Mouse (Mus musculus): ENCODE measurements around the gene Acin1. TPM values are rescaled to one million over a fixed set of nuclear protein-coding genes. Genes with fewer than 3 reads are reported as not detected.

The Acin1 gene
- polyA plus RNA-seq, 1 experiment = 207 TPM

DNA sequence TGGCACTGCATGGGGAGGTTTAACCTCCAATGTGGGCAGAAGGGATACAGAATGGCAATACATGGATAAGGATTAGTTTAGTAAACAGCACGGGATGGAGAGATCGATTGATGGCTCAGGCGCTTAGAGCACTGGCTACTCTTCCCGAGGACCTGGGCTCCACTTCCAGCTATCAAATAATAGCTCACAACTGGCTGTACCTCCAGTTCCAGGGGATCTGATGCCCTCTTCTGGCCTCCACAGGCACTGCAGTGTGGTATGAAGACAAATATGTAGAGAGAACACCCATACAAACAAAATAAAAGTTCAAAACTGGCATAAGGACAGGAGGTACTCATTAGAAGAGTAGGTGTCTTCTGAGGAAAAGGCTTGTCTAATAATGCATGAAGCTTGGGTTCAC, 17.4 kb downstream of the Acin1 start:
- DNase-seq = peak in 1 of 2 experiments; percentile 62
- TF ChIP-seq POLR2A (IDR thresholded peaks at IDR 0.05; ENCODE audit: borderline replicate concordance, insufficient read depth, low read length) = no peak
- TF ChIP-seq CTCF (IDR thresholded peaks at IDR 0.05; ENCODE audit: borderline replicate concordance, insufficient read depth, low read depth, low read length) = peak; percentile 59
- Histone ChIP-seq H3K4me3 (replicated peaks; ENCODE audit: insufficient read depth, low read depth, low read length) (no peak overlapping the region), H3K27ac (ENCODE audit: insufficient read depth, low read length) (no peak overlapping the region), H3K27me3 (ENCODE audit: control insufficient read depth, insufficient read depth, low read length) (no peaks in the 10 kb centered on the region), H3K4me1 (ENCODE audit: control insufficient read depth, insufficient read depth, low read length) (no peaks in the 10 kb centered on the region)
- WGBS = 65% methylated on average over 4 of the region's 4 CpGs

DNA sequence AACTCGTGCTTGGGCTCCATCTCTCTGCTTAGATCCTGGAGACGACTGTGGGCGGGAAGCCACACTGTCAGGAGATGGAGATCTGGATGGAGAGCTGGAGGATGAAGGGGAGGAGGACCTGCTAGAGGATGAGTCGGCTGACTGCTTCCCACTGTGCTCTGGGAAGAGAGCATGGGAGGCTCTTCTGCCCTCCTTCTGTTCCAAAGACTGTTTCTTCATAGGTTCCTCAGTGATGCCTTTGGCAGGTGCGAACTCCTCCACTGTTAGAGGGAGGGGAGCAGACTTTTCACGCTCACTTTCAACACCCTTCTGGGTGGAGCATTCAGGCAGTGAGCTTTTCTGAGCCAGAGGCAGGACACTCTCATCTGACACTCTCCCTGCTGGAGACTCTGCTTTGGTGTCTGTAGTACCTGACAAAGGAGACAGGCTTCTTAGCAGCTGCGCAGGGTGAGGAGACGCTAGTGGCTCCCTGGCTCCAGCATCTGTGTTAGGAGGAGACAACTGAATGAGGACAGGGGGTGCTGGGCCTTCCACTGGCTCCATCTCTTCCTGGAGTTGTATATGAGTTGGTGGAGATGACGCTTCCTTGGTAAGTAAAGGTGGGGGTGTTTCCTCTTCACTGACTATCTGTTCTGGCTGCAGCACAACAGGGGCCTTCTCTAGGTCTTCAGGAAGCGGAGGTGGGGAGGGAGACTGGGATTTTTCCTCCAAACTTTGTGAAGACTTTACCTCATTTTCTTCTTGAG, 22.1 kb downstream of the Acin1 start:
- peak in 1 of 2 experiments; percentile 38 for DNase-seq
- H3K27ac ChIP-seq (ENCODE audit: insufficient read depth, low read length) = no peak overlapping the region
- no peak for TF ChIP-seq POLR2A (IDR thresholded peaks at IDR 0.05; ENCODE audit: borderline replicate concordance, insufficient read depth, low read length)
- TF ChIP-seq CTCF (IDR thresholded peaks at IDR 0.05; ENCODE audit: borderline replicate concordance, insufficient read depth, low read depth, low read length) = no peak
- no peak overlapping the region for H3K4me3 ChIP-seq (replicated peaks; ENCODE audit: insufficient read depth, low read depth, low read length)
- 86% methylated on average over 10 of the region's 10 CpGs for WGBS
- H3K27me3 ChIP-seq (ENCODE audit: control insufficient read depth, insufficient read depth, low read length) = no peaks in the 10 kb centered on the region
- no peaks in the 10 kb centered on the region for H3K4me1 ChIP-seq (ENCODE audit: control insufficient read depth, insufficient read depth, low read length)

DNA sequence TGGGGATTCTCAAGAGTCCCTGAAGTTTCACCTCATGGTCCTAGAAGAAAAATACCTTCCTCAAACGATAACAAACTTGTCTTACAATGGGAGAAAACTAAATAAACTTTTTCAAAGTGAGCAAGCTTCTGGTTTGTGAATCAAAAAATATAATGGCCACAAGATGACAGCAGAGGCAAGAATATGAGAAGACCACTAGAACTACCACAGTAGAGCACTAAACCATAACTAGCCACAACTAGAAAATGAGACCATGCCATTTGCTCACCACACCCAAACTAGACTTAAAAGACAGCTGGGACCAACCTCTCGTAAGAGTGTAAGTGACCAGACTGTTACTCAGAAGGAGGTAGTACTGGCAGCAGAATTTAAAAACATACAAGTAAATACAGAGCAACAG, 26.7 kb downstream of the Acin1 start:
- 73% methylated on average over 2 of the region's 2 CpGs for WGBS

DNA sequence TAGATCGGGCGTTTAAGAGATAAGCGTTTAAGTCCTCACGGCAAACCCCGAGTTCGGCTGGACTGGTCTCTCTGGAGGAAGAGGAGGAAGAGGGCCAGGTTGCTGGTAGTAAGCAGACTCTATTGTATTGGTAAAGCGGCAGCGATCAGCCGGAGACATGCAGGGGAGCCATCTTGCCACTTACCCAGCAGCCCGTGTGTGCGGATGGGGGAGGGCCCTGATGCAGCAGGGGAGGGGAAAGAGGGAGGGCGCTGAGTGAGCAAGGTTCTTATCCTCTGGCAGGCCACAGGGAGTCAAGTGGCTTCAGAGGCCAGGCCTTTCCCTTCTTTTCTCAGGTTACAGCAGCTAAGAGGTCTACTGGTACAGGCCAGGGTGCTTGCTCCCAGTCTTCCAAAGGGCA, 33.2 kb downstream of the Acin1 start:
- 2% methylated on average over 12 of the region's 12 CpGs for WGBS
- peak overlapping the region; percentile 26; the same call in 1 of the 2 replicates for H3K27ac ChIP-seq (ENCODE audit: insufficient read depth, low read length)
- H3K4me3 ChIP-seq (replicated peaks; ENCODE audit: insufficient read depth, low read depth, low read length) = peak overlapping the region; percentile 85
- TF ChIP-seq POLR2A (IDR thresholded peaks at IDR 0.05; ENCODE audit: borderline replicate concordance, insufficient read depth, low read length) = peak; percentile 72; the same call in 1 of the 2 replicates
- TF ChIP-seq CTCF (IDR thresholded peaks at IDR 0.05; ENCODE audit: borderline replicate concordance, insufficient read depth, low read depth, low read length) = no peak
- no peaks in the 10 kb centered on the region for H3K27me3 ChIP-seq (ENCODE audit: control insufficient read depth, insufficient read depth, low read length)
- peak; percentile 82 to 86 for DNase-seq
- H3K4me1 ChIP-seq (ENCODE audit: control insufficient read depth, insufficient read depth, low read length) = peaks cover 12% of the 10 kb centered on the region

More for the DNA sequence above, 26.7 kb downstream of the Acin1 start:
- Histone ChIP-seq H3K27ac (ENCODE audit: insufficient read depth, low read length) (no peak overlapping the region), H3K4me3 (replicated peaks; ENCODE audit: insufficient read depth, low read depth, low read length) (no peak overlapping the region), H3K27me3 (ENCODE audit: control insufficient read depth, insufficient read depth, low read length) (no peaks in the 10 kb centered on the region), H3K4me1 (ENCODE audit: control insufficient read depth, insufficient read depth, low read length) (no peaks in the 10 kb centered on the region)
- no peak for DNase-seq
- TF ChIP-seq CTCF (IDR thresholded peaks at IDR 0.05; ENCODE audit: borderline replicate concordance, insufficient read depth, low read depth, low read length) = no peak
- TF ChIP-seq POLR2A (IDR thresholded peaks at IDR 0.05; ENCODE audit: borderline replicate concordance, insufficient read depth, low read length) = no peak

DNA sequence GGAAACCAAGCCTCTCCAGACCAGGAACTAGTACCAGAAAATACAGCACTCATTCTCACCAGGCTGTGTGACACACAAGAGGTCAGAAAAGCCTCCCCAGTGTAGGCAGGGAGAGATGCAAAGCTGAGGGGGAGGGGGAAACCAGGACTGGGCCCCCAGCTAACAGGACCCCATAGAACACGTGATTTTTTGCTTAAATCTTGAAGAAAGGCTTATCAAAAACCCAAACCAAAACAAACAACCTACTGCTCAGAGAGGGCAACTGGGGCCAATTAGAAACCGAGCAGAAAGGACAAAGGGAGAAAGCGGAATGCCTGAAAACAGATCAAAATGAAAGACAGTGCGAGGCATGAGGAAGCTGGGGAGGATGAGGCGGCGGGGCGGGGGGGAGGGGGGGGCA, 33.9 kb downstream of the Acin1 start:
- peak overlapping the region; percentile 85 for H3K4me3 ChIP-seq (replicated peaks; ENCODE audit: insufficient read depth, low read depth, low read length)
- 2% methylated on average over 7 of the region's 7 CpGs for whole genome bisulfite sequencing
- TF ChIP-seq POLR2A (IDR thresholded peaks at IDR 0.05; ENCODE audit: borderline replicate concordance, insufficient read depth, low read length) (no peak), CTCF (IDR thresholded peaks at IDR 0.05; ENCODE audit: borderline replicate concordance, insufficient read depth, low read depth, low read length) (no peak)
- no peak overlapping the region for H3K27ac ChIP-seq (ENCODE audit: insufficient read depth, low read length)
- H3K27me3 ChIP-seq (ENCODE audit: control insufficient read depth, insufficient read depth, low read length) = no peaks in the 10 kb centered on the region
- peaks cover 14% of the 10 kb centered on the region for H3K4me1 ChIP-seq (ENCODE audit: control insufficient read depth, insufficient read depth, low read length)
- no peak for DNase-seq

DNA sequence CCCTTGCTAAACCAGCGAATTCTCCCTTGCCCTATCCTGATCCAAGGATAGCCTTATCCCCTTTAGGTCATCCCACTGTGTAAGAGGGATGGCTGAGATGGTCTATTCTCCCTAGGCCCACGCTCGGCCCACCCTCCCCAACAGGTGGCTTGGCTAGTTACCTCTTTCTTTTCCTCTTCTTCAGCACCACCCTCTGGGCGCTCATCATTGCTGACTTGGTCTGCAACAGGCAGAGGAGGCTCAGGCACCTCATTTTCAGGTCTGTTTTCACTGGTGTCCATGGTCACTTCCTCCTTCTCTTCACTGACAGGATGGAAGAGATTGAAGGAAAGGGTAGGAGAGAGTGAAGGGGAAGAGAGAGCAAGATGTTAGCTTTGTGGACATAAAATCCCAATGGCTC, 35.2 kb downstream of the Acin1 start:
- WGBS = 66% methylated on average over 4 of the region's 4 CpGs
- TF ChIP-seq POLR2A (IDR thresholded peaks at IDR 0.05; ENCODE audit: borderline replicate concordance, insufficient read depth, low read length) = no peak
- no peak for TF ChIP-seq CTCF (IDR thresholded peaks at IDR 0.05; ENCODE audit: borderline replicate concordance, insufficient read depth, low read depth, low read length)
- Histone ChIP-seq H3K4me1 (ENCODE audit: control insufficient read depth, insufficient read depth, low read length) (peaks cover 14% of the 10 kb centered on the region), H3K4me3 (replicated peaks; ENCODE audit: insufficient read depth, low read depth, low read length) (no peak overlapping the region), H3K27ac (ENCODE audit: insufficient read depth, low read length) (no peak overlapping the region), H3K27me3 (ENCODE audit: control insufficient read depth, insufficient read depth, low read length) (no peaks in the 10 kb centered on the region)
- no peak for DNase-seq

DNA sequence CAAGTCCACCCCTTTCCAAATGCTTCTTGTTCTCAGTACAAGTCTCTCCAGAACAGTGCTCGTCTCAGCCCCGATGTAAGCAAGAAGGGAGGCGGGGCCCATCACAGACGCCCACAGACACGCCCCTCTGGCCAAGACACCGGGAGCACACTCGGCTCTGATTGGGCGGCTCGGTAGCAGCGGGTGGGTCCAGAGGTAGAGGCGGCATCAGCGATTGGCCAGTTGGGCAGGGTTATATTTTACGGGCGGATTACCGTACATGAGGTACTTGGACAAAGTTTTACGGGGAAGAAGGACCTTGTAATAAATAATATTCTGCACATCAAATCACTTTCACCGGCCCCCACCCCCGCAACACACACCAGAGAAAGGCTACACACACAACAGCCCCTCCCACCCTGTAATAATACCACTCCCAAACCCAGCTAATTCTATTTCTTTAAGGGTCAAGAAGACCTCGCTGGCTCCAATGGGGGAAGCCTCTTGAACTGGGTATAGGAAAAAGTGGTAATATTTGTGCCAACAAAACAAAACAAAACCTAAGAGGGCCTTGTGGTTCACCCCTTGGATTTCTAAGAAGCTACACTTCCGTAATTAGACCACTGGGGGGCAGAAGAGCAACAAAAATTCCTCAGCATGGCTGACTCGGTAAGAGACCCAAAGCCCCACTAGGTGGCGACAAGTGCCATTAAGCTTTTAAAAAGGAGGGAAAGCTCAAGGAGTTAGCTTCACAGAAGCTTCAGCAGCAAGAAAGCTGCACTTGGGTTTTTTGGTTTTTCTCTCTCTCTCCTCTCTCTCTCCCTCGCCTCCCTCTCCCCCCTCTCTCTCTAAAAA, 35.9 kb downstream of the Acin1 start:
- peak; percentile 82 to 83 for DNase-seq
- WGBS = 56% methylated on average over 23 of the region's 23 CpGs
- TF ChIP-seq CTCF (IDR thresholded peaks at IDR 0.05; ENCODE audit: borderline replicate concordance, insufficient read depth, low read depth, low read length) (peak; percentile 94), POLR2A (IDR thresholded peaks at IDR 0.05; ENCODE audit: borderline replicate concordance, insufficient read depth, low read length) (no peak)
- peaks cover 14% of the 10 kb centered on the region for H3K4me1 ChIP-seq (ENCODE audit: control insufficient read depth, insufficient read depth, low read length)
- no peak overlapping the region for H3K4me3 ChIP-seq (replicated peaks; ENCODE audit: insufficient read depth, low read depth, low read length)
- H3K27me3 ChIP-seq (ENCODE audit: control insufficient read depth, insufficient read depth, low read length) = no peaks in the 10 kb centered on the region
- H3K27ac ChIP-seq (ENCODE audit: insufficient read depth, low read length) = no peak overlapping the region
